Mouse (Mus musculus) myocyte (in vitro differentiated cells): ENCODE measurements around the gene Tmem92.

Experiments used
- CEBPB ChIP-seq: IDR thresholded peaks from 2 replicates; pipeline ENCODE4 v1.6.1; 2011; ENCODE audit warnings: mild to moderate bottlenecking, moderate library complexity; ENCODE audit not compliant: poor library complexity, insufficient read depth, severe bottlenecking
- MYOD1 ChIP-seq, 3 experiments: IDR thresholded peaks; one replicate each; pipeline ENCODE4 v1.6.1; 2011; ENCODE audit warnings: control low read depth in 2 of 3, low read depth in 2 of 3, mild to moderate bottlenecking in 2 of 3, moderate library complexity in 1 of 3; ENCODE audit not compliant: insufficient read length in 2 of 3, control insufficient read depth in 1 of 3
- POLR2A ChIP-seq: IDR thresholded peaks from one replicate; pipeline ENCODE4 v1.6.1; 2011; ENCODE audit warnings: low read depth, mild to moderate bottlenecking, control low read depth, moderate library complexity; ENCODE audit not compliant: insufficient read length
- TCF12 ChIP-seq: IDR thresholded peaks from one replicate; pipeline ENCODE4 v1.6.1; 2011; ENCODE audit warnings: mild to moderate bottlenecking, control low read depth; ENCODE audit not compliant: poor library complexity, insufficient read depth, severe bottlenecking

DNA sequence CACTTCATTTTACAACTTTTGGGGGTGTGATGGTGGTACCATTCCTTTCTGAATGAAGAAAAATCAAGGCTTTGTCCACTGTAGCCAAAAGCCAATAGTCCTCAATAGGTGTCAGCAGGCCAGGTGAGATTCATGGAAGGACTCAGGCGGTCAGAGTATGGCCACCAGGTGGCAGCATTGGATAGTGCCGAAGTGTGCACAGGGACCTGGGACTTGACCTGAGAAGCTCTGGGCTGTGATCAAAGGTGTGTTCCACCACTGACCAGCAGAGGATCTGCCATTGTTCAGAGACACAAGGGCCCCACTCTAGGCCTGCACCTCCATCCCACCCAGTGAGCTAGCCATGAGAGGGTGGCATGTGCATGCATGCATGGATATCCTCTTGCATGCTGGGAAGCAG lies 2.7 kb upstream of the Tmem92 start:
- TF ChIP-seq TCF12, result no peak
- no peak for TF ChIP-seq POLR2A
- TF ChIP-seq MYOD1 (IDR thresholded peaks at IDR 0.05; ENCODE audit: control insufficient read depth in 1 of 3, insufficient read length in 2 of 3, low read depth in 2 of 3), result no peak
- TF ChIP-seq CEBPB, result no peak
